Mouse (Mus musculus) kidney, adult 2 months (tissue): ENCODE measurements at regions not wholly inside any gene's neighbourhood (a gene's known extent, or its start where the extent isn't known, plus 50 kb on each side); places are given as distances from the start of the nearest gene placed in this dataset.

ENCODE experiments used
- CTCF ChIP-seq: fragments of 200-500 bp; conservative IDR thresholded peaks from 2 replicates; pipeline ENCODE4 v1.5.1; 2011; ENCODE audit warnings: low read depth, mild to moderate bottlenecking, control low read depth, low read length, moderate library complexity, mixed read lengths; ENCODE audit not compliant: insufficient read depth, insufficient read length
- POLR2A ChIP-seq: fragments of 200-500 bp; IDR thresholded peaks from one replicate; pipeline ENCODE4 v1.6.1; 2011; ENCODE audit warnings: low read depth, low read length, control low read depth

DNA sequence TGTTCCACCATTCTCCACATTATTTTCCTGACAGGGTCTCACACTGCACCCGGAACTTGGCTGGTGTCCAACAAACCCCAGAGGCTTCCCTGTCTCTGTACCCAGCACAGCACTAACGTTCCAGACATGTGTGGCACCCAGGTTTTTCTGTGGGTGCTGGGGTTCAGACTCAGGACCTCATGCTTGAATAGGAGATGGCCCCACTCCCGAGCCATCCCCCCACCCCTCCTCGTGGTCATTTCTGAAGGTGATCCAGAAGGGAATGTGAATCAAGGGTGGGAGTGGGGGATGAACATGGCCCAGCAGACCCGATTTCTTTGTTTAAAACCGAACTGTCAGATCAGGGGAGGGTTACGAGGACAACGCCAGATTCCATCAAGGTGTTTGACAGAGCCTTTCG is 245.6 kb downstream of the Tbc1d1 start:
- TF ChIP-seq POLR2A, result no peak
- TF ChIP-seq CTCF, result no peak
